Mouse (Mus musculus) lung, embryonic 14.5 days (tissue): ENCODE results near the gene Ank3. TPM values are rescaled to one million over a fixed set of nuclear protein-coding genes. Genes with fewer than 3 reads are reported as not detected.

Experiments
- ATAC-seq: fragments of 200-750 bp; cut with Nextera tagmentation; 2 replicates; pipeline ENCODE4 v1.8.0; 2017; ENCODE audit warnings: mild to moderate bottlenecking, moderate TSS enrichment, moderate library complexity; ENCODE audit not compliant: insufficient read depth
- DNase-seq: peaks from one replicate; pipeline ENCODE4 v3.0.0-alpha.2; 2015
- H3K27ac ChIP-seq: fragments of 300-500 bp; sonication (generic); 2 replicates; pipeline ENCODE4 v1.5.1; 2014; ENCODE audit warnings: low read depth, mild to moderate bottlenecking, moderate library complexity
- H3K27me3 ChIP-seq: fragments of 300-500 bp; sonication (generic); 2 replicates; pipeline ENCODE4 v1.6.1; 2014; ENCODE audit warnings: low read length, control low read depth; ENCODE audit not compliant: insufficient read depth
- H3K36me3 ChIP-seq: fragments of 300-500 bp; sonication (generic); 2 replicates; pipeline ENCODE4 v1.6.1; 2014; ENCODE audit warnings: control low read depth; ENCODE audit not compliant: insufficient read depth
- H3K4me1 ChIP-seq: fragments of 300-500 bp; sonication (generic); 2 replicates; pipeline ENCODE4 v1.6.1; 2014; ENCODE audit warnings: antibody characterized with exemption, control low read depth; ENCODE audit not compliant: insufficient read depth
- H3K4me2 ChIP-seq: fragments of 300-500 bp; sonication (generic); 2 replicates; pipeline ENCODE4 v1.6.1; 2014; ENCODE audit warnings: mild to moderate bottlenecking
- H3K4me3 ChIP-seq: fragments of 300-500 bp; sonication (generic); 2 replicates; pipeline ENCODE4 v1.5.1; 2014; ENCODE audit warnings: low read depth, low read length
- H3K9ac ChIP-seq: fragments of 300-500 bp; sonication (generic); 2 replicates; pipeline ENCODE4 v1.6.1; 2014
- H3K9me3 ChIP-seq: fragments of 300-500 bp; sonication (generic); 2 replicates; pipeline ENCODE4 v1.6.1; 2016; ENCODE audit warnings: low read depth, low read length, control low read depth
- CTCF ChIP-seq: IDR thresholded peaks from 2 replicates; pipeline ENCODE4 v1.5.1; 2016; ENCODE audit warnings: antibody characterized with exemption, low read depth
- WGBS: fragments of 180-500 bp; shearing (Covaris S2); extraction: QIAGEN DNeasy Blood & Tissue Kit; methylation state at CpG from one replicate; pipeline ENCODE4 v1.1.7; 2014; 5-methylcytosine and 5-hydroxymethylcytosine counted together
- polyA plus RNA-seq: library from polyadenylated mRNA; unstranded; fragments of >200 nt; fragmentation: Nextera tagmentation; extraction: Ambion mirVana; gene quantifications from 2 replicates; pipeline ENCODE4 v1.2.1, GENCODE M21; 2014

Gene Ank3
- polyA plus RNA-seq, 1 experiment from 2014 or later, result 16.2 TPM

GRCm38 (mm10) chr10:69560237-69560636 lies 161.7 kb downstream of the Ank3 start:
- DNase-seq (no peak), ATAC-seq (no peak)
- Histone ChIP-seq H3K9me3 (no peaks in the 10 kb centered on the region), H3K9ac (no peak overlapping the region), H3K4me1 (no peaks in the 10 kb centered on the region), H3K4me2 (no peak overlapping the region), H3K27me3 (no peaks in the 10 kb centered on the region), H3K4me3 (no peak overlapping the region), H3K36me3 (no peaks in the 10 kb centered on the region), H3K27ac (no peak overlapping the region)
- WGBS, result 74% methylated on average over 1 of the region's 1 CpGs
- no peak for TF ChIP-seq CTCF

GRCm38 (mm10) chr10:69562931-69563330 lies 164.4 kb downstream of the Ank3 start:
- H3K4me3 ChIP-seq, result no peak overlapping the region
- H3K27ac ChIP-seq, result no peak overlapping the region
- no peaks in the 10 kb centered on the region for H3K27me3 ChIP-seq
- H3K4me1 ChIP-seq, result no peaks in the 10 kb centered on the region
- no peak overlapping the region for H3K4me2 ChIP-seq
- H3K36me3 ChIP-seq, result no peaks in the 10 kb centered on the region
- no peak for DNase-seq
- ATAC-seq, result no peak
- no peak overlapping the region for H3K9ac ChIP-seq
- no peak for TF ChIP-seq CTCF
- H3K9me3 ChIP-seq, result no peaks in the 10 kb centered on the region
- WGBS, result 82% methylated on average over 4 of the region's 4 CpGs

GRCm38 (mm10) chr10:69565052-69565451 lies 166.5 kb downstream of the Ank3 start:
- Histone ChIP-seq H3K9me3 (no peaks in the 10 kb centered on the region), H3K4me3 (no peak overlapping the region), H3K4me2 (no peak overlapping the region), H3K9ac (no peak overlapping the region), H3K36me3 (no peaks in the 10 kb centered on the region), H3K27me3 (no peaks in the 10 kb centered on the region), H3K27ac (no peak overlapping the region), H3K4me1 (no peaks in the 10 kb centered on the region)
- no peak for DNase-seq
- TF ChIP-seq CTCF, result no peak
- 58% methylated on average over 4 of the region's 4 CpGs for WGBS
- ATAC-seq, result no peak

- 81% methylated on average over 5 of the region's 5 CpGs for WGBS
- Histone ChIP-seq H3K4me3 (no peak overlapping the region), H3K4me1 (no peaks in the 10 kb centered on the region), H3K27ac (no peak overlapping the region), H3K36me3 (no peaks in the 10 kb centered on the region), H3K9me3 (no peaks in the 10 kb centered on the region), H3K27me3 (no peaks in the 10 kb centered on the region), H3K4me2 (no peak overlapping the region), H3K9ac (no peak overlapping the region)
- no peak for ATAC-seq
- DNase-seq, result no peak
- no peak for TF ChIP-seq CTCF
Measured at GRCm38 (mm10) chr10:69568976-69569375, 170.4 kb downstream of the Ank3 start.

- no peak for TF ChIP-seq CTCF
- Histone ChIP-seq H3K4me3 (no peak overlapping the region), H3K4me2 (no peak overlapping the region), H3K27me3 (no peaks in the 10 kb centered on the region), H3K9me3 (no peaks in the 10 kb centered on the region), H3K9ac (no peak overlapping the region), H3K36me3 (no peaks in the 10 kb centered on the region), H3K27ac (no peak overlapping the region), H3K4me1 (no peaks in the 10 kb centered on the region)
- no peak for DNase-seq
- WGBS, result 46% methylated on average over 8 of the region's 8 CpGs
- ATAC-seq, result no peak
Measured at GRCm38 (mm10) chr10:69569740-69570139, 171.2 kb downstream of the Ank3 start.

GRCm38 (mm10) chr10:69570466-69571288 lies 172.1 kb downstream of the Ank3 start:
- TF ChIP-seq CTCF, result no peak
- ATAC-seq, result peak; percentile 60
- Histone ChIP-seq H3K4me2 (peak overlapping the region; percentile 69), H3K27me3 (no peaks in the 10 kb centered on the region), H3K4me3 (peak overlapping the region; percentile 37), H3K36me3 (no peaks in the 10 kb centered on the region), H3K4me1 (no peaks in the 10 kb centered on the region), H3K9ac (peak overlapping the region; percentile 38), H3K9me3 (no peaks in the 10 kb centered on the region), H3K27ac (no peak overlapping the region)
- 21% methylated on average over 18 of the region's 18 CpGs for WGBS
- DNase-seq, result peak; percentile 72

- peak; percentile 36 for DNase-seq
- H3K4me3 ChIP-seq, result peak overlapping the region; percentile 37
- 2% methylated on average over 8 of the region's 8 CpGs for WGBS
- H3K36me3 ChIP-seq, result no peaks in the 10 kb centered on the region
- peak overlapping the region; percentile 70 for H3K27ac ChIP-seq
- H3K4me2 ChIP-seq, result peak overlapping the region; percentile 69
- H3K9me3 ChIP-seq, result no peaks in the 10 kb centered on the region
- no peak for TF ChIP-seq CTCF
- peak overlapping the region; percentile 38 for H3K9ac ChIP-seq
- no peak for ATAC-seq
- no peaks in the 10 kb centered on the region for H3K4me1 ChIP-seq
- H3K27me3 ChIP-seq, result no peaks in the 10 kb centered on the region
Measured at GRCm38 (mm10) chr10:69571422-69571821, 172.8 kb downstream of the Ank3 start.
